Mouse (Mus musculus) E14TG2a.4 (cell line): Measurements from ENCODE around the gene Ifngr2.

Experiments
- CTCF ChIP-seq: conservative IDR thresholded peaks from 2 replicates; pipeline ENCODE4 v1.5.1; 2014; ENCODE audit warnings: low read length
- NANOG ChIP-seq: IDR thresholded peaks from 2 replicates; pipeline ENCODE4 v1.6.1; 2014; ENCODE audit warnings: borderline replicate concordance, low read length, mixed read lengths
- POU5F1 ChIP-seq: IDR thresholded peaks from 2 replicates; pipeline ENCODE4 v1.6.1; 2014; ENCODE audit warnings: low read length, borderline replicate concordance

DNA sequence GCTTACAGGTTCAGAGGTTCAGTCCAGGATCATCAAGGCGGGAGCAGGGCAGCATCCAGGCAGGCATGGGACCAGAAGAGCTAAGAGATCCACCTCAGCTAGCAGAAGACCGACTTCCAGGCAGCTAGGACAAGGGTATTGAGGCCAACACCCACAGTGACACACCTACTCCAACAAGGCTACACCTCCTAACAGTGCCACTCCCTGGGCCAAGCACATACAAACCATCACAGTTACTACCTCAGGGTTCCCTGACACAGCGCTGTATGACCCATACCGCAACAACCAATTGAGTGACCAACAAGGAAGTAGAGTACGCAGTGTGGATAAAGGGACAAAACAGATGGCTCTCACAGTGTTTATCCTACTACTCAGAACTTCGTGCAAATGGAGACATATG lies 10.5 kb upstream of the Ifngr2 start:
- no peak for TF ChIP-seq CTCF
- TF ChIP-seq NANOG, result no peak
- TF ChIP-seq POU5F1, result no peak
